Mouse (Mus musculus): ENCODE data around the gene Vps39. TPM values are rescaled to one million over a fixed set of nuclear protein-coding genes. Genes with fewer than 3 reads are reported as not detected.

Gene Vps39
- polyA plus RNA-seq (2015; fragmentation: Nextera tagmentation; extraction: Ambion mirVana) = 15.4 and 16.0 TPM in 2 replicates

DNA sequence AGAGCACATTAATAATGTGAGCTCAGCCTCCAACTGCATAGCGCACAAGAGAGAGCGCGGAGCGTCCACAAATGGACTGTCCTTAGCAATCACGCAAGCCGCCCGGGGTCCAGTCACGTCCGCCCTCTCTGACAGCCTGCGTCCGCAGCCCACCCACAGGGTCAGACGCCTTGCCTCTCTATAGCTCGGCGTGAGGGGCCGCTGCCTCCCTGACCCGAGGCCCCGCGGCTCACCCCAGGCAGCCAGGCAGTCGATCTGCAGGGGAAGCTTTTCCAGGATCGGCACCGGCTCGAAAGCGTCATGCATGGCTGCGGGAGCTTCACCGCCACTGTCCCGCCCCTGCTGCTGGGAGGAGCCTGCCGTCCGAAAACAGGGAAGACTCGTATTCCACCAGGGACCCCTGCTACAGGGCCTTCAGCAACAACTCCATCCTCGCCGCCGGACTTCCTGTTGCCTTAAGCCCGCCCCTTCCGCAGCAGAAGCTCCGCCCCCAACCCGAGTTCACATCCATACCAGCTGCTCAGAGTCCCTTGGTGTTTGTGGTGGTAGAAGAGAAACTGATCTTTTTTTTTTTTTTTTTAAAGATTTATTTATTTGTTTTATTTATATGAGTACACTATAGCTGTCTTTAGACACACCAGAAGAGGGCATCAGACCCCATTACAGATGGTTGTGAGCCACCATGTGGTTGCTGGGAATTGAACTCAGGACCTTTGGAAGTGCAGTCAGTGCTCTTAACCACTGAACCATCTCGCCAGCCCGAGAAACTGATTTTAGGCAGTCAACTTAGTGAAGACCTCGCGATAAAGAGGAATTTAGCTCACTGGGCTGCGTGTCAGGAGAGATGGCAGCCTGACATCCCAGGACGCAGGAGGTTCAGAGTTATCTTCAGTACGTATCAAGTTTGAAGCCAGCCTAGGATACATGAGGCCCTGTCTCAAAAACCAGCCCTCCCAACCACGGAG lies at the start of gene Vps39:
TSS of gene Vps39 (minus strand) at position 456 of the 965 bp plus-strand sequence.
- whole genome bisulfite sequencing = 10% methylated on average over 44 of the region's 44 CpGs
- no peaks in the 10 kb centered on the region for H3K27me3 ChIP-seq (replicated peaks)
- H3K27ac ChIP-seq (replicated peaks) = peak within 1 kb of the TSS; percentile 79
- H3K9ac ChIP-seq = peak within 1 kb of the TSS; percentile 93
- H3K4me3 ChIP-seq = peak within 1 kb of the TSS; percentile 99
- peak; percentile 87 for ATAC-seq (ENCODE audit: extremely low read depth, insufficient number of reproducible peaks, low FRiP score, low TSS enrichment)
- peaks cover 58% of the 10 kb centered on the region for H3K36me3 ChIP-seq
- H3K4me2 ChIP-seq = peak within 1 kb of the TSS; percentile 87
- no peaks in the 10 kb centered on the region for H3K9me3 ChIP-seq
- H3K4me1 ChIP-seq = peaks cover 18% of the 10 kb centered on the region

DNA sequence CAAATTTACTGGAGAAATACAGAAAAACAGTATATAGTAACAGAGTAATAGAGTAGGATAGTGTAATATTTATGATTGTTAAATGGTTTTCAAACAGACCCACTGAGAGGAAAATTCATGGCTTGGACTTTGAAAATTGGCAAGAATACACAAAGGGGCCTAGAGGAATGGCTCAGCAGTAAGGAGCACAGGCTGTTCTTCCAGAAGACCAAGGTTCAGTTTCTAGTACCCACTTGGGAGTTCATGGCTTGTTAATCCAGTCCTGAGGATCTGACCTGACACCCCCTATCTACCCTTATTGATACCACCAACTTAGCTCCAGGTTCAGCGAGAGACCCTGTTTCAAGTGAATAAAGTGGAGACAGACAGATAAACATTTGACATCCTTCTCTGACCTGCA lies 45.0 kb upstream of the Vps39 start:
- Histone ChIP-seq H3K9ac (no peak overlapping the region), H3K4me2 (no peak overlapping the region), H3K4me3 (no peak overlapping the region), H3K4me1 (peaks cover 18% of the 10 kb centered on the region), H3K9me3 (no peaks in the 10 kb centered on the region), H3K27me3 (replicated peaks) (no peaks in the 10 kb centered on the region), H3K36me3 (peaks cover 59% of the 10 kb centered on the region), H3K27ac (replicated peaks) (no peak overlapping the region)
- 86% methylated on average over 1 of the region's 1 CpGs for WGBS
- no peak for ATAC-seq (ENCODE audit: extremely low read depth, insufficient number of reproducible peaks, low FRiP score, low TSS enrichment)

DNA sequence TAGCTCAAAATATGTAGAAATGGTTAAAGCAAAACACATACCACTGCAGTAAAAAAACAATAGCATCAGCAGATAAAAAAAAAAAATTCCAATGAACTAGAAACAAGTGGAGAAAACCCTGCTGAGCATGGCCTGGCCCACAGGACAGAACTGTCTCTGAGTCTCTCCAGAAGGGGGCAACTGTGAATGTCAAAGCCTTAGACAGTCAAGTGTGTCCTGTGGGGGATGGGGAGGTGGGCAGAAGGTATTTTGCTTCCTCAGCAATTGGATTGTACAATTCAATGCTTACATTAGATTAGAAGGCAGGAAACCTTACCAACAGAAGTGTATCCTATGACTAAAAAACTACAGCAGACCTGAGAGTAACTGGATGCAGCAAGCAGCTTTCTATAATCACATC lies 39.5 kb upstream of the Vps39 start:
- H3K9ac ChIP-seq = no peak overlapping the region
- peaks cover 8% of the 10 kb centered on the region; the same call in 1 of the 2 replicates for H3K4me1 ChIP-seq
- H3K27me3 ChIP-seq (replicated peaks) = no peaks in the 10 kb centered on the region
- no peaks in the 10 kb centered on the region for H3K9me3 ChIP-seq
- peaks cover 83% of the 10 kb centered on the region for H3K36me3 ChIP-seq
- ATAC-seq (ENCODE audit: extremely low read depth, insufficient number of reproducible peaks, low FRiP score, low TSS enrichment) = no peak
- H3K4me3 ChIP-seq = no peak overlapping the region
- H3K4me2 ChIP-seq = no peak overlapping the region
- no peak overlapping the region for H3K27ac ChIP-seq (replicated peaks)

DNA sequence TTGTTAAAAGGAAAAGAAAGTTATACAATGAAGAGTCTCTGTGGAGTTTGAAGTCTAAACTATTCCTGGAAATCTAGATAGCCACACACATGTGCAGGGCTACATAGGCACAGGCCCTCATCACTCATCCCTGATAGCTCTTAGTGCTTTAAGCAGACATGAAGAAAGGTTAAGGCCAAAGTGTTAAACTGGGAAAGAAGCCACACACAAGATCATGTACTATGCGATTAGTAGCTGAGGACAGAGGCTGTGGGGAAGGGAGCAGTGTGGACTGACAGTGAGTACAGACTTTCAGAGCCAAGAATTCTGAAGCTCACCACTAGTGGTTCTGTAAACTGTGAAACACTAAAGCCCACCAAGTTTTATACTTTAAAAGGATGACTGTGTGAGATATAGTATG lies 38.0 kb upstream of the Vps39 start:
- Histone ChIP-seq H3K27me3 (replicated peaks) (no peaks in the 10 kb centered on the region), H3K27ac (replicated peaks) (no peak overlapping the region), H3K36me3 (peaks cover 81% of the 10 kb centered on the region), H3K9me3 (no peaks in the 10 kb centered on the region), H3K4me3 (no peak overlapping the region), H3K4me1 (peaks cover 8% of the 10 kb centered on the region; the same call in 1 of the 2 replicates), H3K4me2 (no peak overlapping the region), H3K9ac (no peak overlapping the region)
- 86% methylated on average over 1 of the region's 1 CpGs for WGBS
- no peak for ATAC-seq (ENCODE audit: extremely low read depth, insufficient number of reproducible peaks, low FRiP score, low TSS enrichment)

DNA sequence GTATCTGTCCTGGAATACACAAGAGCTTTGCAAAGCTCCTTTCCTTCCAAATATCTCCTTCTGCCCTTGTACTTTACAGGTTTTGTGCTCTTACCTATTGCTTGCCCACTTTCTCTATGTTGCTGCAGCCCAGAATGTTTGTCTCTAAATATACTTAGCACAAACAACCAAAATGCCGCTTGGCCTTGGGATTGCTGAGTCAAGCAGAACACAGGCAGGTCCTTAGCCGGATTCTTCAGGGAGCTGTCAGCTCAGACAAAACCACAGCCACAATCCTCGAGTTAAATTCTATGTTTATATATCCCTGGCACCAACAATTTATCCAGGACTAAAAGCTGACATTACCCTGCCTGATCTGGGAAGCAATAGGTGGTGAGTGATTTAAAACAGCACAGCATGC lies 36.4 kb upstream of the Vps39 start:
- peaks cover 80% of the 10 kb centered on the region for H3K36me3 ChIP-seq
- no peak overlapping the region for H3K4me3 ChIP-seq
- ATAC-seq (ENCODE audit: extremely low read depth, insufficient number of reproducible peaks, low FRiP score, low TSS enrichment) = no peak
- H3K4me1 ChIP-seq = peaks cover 6% of the 10 kb centered on the region; the same call in 1 of the 2 replicates
- no peak overlapping the region for H3K4me2 ChIP-seq
- no peak overlapping the region for H3K9ac ChIP-seq
- H3K27ac ChIP-seq (replicated peaks) = 0 out of 2 replicates have a peak overlapping the region, but pooled peaks have one; percentile 12
- no peaks in the 10 kb centered on the region for H3K27me3 ChIP-seq (replicated peaks)
- WGBS = 65% methylated on average over 3 of the region's 3 CpGs
- H3K9me3 ChIP-seq = no peaks in the 10 kb centered on the region

DNA sequence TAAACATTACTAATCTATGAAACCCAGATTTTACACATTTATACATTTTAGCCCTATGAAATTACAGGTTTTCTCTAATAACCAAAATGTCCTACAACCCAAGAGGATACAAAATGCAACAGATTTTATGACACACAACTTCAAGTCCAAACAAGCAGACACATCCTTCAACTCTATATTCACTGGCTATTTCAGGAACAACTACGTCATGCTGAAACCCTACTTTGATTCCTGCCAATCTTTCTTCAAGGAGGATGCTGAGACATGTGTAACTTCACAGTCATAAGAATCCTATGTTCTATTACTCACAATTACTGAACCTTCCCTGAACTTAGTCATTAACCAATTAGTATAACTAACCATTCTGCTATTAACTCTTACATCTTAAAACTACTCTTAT lies 34.4 kb upstream of the Vps39 start:
- ATAC-seq (ENCODE audit: extremely low read depth, insufficient number of reproducible peaks, low FRiP score, low TSS enrichment) = no peak
- Histone ChIP-seq H3K27ac (replicated peaks) (no peak overlapping the region), H3K9ac (no peak overlapping the region), H3K4me2 (no peak overlapping the region), H3K4me1 (no peaks in the 10 kb centered on the region), H3K4me3 (no peak overlapping the region), H3K9me3 (no peaks in the 10 kb centered on the region), H3K36me3 (peaks cover 83% of the 10 kb centered on the region), H3K27me3 (replicated peaks) (no peaks in the 10 kb centered on the region)
- 75% methylated on average over 1 of the region's 1 CpGs for whole genome bisulfite sequencing

DNA sequence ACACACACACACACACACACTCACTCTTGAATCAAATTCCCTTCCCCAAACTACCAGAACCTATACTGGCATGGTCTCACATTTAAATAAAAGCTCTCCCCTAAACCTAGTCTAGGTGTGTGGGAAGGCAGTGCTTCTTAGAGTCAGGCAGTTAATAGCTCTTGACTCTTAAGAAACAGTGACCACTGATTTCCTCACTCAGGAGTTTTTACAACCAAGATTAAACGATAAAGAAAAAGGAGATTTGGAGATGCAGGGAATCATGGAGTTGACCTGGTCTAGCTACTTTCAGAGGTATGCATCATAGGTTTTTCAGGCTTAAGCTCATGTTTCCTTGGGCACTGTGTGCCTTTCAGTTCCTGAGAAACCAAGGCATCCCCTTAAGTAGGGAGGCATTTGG lies 33.3 kb upstream of the Vps39 start:
- 94% methylated on average over 1 of the region's 1 CpGs for whole genome bisulfite sequencing
- H3K36me3 ChIP-seq = peaks cover 89% of the 10 kb centered on the region

DNA sequence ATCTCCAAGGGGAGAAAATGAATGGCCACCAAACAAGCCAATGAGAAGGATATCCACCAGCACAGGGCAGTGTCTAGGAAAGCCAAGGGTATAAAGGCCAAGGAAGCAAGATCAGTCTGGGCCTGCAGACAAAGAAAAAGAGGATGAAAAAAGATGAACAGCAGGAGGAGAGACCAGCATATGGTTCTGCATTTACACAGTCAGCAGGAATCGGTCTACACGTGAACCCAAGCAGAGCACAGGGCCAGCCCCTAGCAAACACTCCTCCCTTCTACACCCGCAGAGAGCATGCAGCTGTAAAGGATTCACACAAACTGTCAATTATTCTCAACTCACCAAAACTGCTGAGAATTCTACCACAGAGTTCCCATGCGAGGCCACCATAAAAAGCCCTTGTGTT lies 20.9 kb upstream of the Vps39 start:
- ATAC-seq (ENCODE audit: extremely low read depth, insufficient number of reproducible peaks, low FRiP score, low TSS enrichment) = no peak
- 85% methylated on average over 4 of the region's 4 CpGs for WGBS
- Histone ChIP-seq H3K27me3 (replicated peaks) (no peaks in the 10 kb centered on the region), H3K4me3 (no peak overlapping the region), H3K27ac (replicated peaks) (no peak overlapping the region), H3K4me2 (no peak overlapping the region), H3K9ac (no peak overlapping the region), H3K4me1 (no peaks in the 10 kb centered on the region), H3K36me3 (peaks cover 90% of the 10 kb centered on the region), H3K9me3 (no peaks in the 10 kb centered on the region)

More for the DNA sequence above, 33.3 kb upstream of the Vps39 start:
- Histone ChIP-seq H3K4me1 (no peaks in the 10 kb centered on the region), H3K4me2 (no peak overlapping the region), H3K4me3 (no peak overlapping the region), H3K27ac (replicated peaks) (no peak overlapping the region), H3K9me3 (no peaks in the 10 kb centered on the region), H3K9ac (no peak overlapping the region), H3K27me3 (replicated peaks) (no peaks in the 10 kb centered on the region)
- no peak for ATAC-seq (ENCODE audit: extremely low read depth, insufficient number of reproducible peaks, low FRiP score, low TSS enrichment)

DNA sequence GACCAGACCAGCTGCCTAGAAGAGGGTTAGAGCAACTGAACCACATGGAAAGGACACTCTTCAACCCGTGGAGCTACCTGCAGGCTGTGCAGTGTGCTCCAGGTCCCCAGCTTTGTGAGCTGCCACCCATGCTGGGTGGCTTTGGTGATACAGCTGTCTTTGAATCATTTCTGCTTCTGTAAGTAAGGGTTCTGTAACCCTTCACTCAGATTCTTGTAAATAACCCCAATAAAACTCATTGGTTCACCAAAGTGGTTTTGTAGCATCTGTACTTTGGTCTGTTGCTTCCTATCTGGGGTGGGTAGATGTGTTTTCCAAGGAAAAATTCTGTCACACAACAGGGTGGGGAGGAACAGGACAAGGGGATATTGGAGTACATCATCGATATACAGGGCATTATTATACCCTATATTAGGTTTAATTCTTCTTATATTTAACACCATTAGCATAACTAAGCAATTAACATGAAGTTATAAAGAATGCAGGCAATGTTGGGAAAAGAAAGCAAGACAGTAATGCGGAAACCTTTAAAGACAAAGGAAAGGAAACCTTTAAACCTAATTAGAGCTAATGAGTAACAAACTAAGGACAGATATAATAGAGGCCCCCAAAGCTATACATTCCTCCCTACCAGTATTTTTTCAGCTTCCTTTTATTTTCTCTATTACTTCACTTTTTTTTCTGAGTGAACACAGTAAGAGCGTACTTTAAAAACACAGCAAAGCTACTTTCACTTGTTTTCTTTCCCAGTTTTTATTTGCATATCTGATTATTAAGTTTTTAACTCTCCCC lies 14.7 kb upstream of the Vps39 start:
- WGBS = 92% methylated on average over 4 of the region's 4 CpGs
- Histone ChIP-seq H3K4me1 (no peaks in the 10 kb centered on the region), H3K27me3 (replicated peaks) (no peaks in the 10 kb centered on the region), H3K4me2 (no peak overlapping the region), H3K4me3 (no peak overlapping the region), H3K36me3 (peaks cover 85% of the 10 kb centered on the region), H3K9me3 (no peaks in the 10 kb centered on the region), H3K27ac (replicated peaks) (no peak overlapping the region), H3K9ac (no peak overlapping the region)
- no peak for ATAC-seq (ENCODE audit: extremely low read depth, insufficient number of reproducible peaks, low FRiP score, low TSS enrichment)

DNA sequence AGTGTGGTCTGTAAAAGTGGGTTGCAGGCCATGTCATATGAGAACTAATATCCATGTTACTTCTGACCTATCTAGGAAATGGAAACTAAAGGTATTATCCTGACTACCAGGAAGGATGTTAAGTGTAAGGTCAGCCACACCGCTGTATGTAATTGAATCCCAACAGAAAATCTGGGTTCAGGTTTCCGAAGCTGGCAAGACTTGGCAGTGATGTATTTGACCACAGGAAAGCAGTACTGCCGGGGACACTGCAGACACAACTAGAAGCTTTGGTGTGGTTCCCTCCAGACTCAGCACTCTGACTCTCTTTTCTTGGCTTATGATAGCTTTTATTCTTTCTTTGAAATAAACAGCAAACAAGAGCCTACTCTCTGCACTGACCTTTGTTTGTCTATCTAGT lies 13.6 kb upstream of the Vps39 start:
- Histone ChIP-seq H3K9me3 (no peaks in the 10 kb centered on the region), H3K4me2 (no peak overlapping the region), H3K27me3 (replicated peaks) (no peaks in the 10 kb centered on the region), H3K36me3 (peaks cover 85% of the 10 kb centered on the region), H3K4me1 (no peaks in the 10 kb centered on the region), H3K27ac (replicated peaks) (no peak overlapping the region), H3K4me3 (no peak overlapping the region), H3K9ac (no peak overlapping the region)
- WGBS = 86% methylated on average over 3 of the region's 3 CpGs
- ATAC-seq (ENCODE audit: extremely low read depth, insufficient number of reproducible peaks, low FRiP score, low TSS enrichment) = no peak

DNA sequence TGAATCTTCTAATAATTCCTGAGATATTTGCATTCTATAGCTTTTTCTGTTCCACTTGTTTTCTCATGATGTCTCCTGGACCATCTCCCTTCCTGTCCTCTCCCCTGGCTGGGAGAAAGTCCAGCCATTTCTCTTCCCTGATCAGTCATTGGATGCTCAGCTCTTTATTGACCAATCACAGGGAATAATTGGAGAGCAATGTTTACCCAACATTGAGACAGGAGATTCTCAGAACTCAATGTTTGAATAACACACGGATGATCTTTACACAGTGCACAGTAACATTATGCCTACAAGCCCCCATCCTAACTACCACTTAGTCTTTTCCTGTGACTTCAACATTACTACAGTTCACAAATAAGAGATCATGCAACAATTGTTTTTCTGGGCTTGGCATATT lies 7.5 kb upstream of the Vps39 start:
- Histone ChIP-seq H3K4me2 (no peak overlapping the region), H3K9ac (no peak overlapping the region), H3K27ac (replicated peaks) (no peak overlapping the region), H3K36me3 (peaks cover 80% of the 10 kb centered on the region), H3K27me3 (replicated peaks) (no peaks in the 10 kb centered on the region), H3K4me3 (no peak overlapping the region), H3K4me1 (no peaks in the 10 kb centered on the region), H3K9me3 (no peaks in the 10 kb centered on the region)
- no peak for ATAC-seq (ENCODE audit: extremely low read depth, insufficient number of reproducible peaks, low FRiP score, low TSS enrichment)
- WGBS = 72% methylated on average over 1 of the region's 1 CpGs

All from heart, embryonic 13.5 days (tissue).